Mouse (Mus musculus) CH12.LX (cell line): ENCODE results near the gene 1700013H16Rik.

Source experiments
- CTCF ChIP-seq, 2 experiments: IDR thresholded peaks in 1 of 2; conservative IDR thresholded peaks in 1 of 2; 2 replicates each; pipeline ENCODE4 v1.5.1; 2011 to 2012; ENCODE audit warnings: low read depth in 2 of 2, low read length in 2 of 2, improper control_type of control experiment in 1 of 2, inconsistent platforms in 1 of 2, mild to moderate bottlenecking in 1 of 2, moderate library complexity in 1 of 2
- GABPA ChIP-seq: IDR thresholded peaks from 2 replicates; pipeline ENCODE4 v1.6.1; 2012; ENCODE audit warnings: low read depth, low read length, improper control_type of control experiment, inconsistent platforms; ENCODE audit not compliant: insufficient replicate concordance
- POLR2A ChIP-seq: IDR thresholded peaks from 2 replicates; pipeline ENCODE4 v1.6.1; 2011; ENCODE audit warnings: low read depth, mild to moderate bottlenecking, improper control_type of control experiment, low read length
- ZMIZ1 ChIP-seq: IDR thresholded peaks from 2 replicates; pipeline ENCODE4 v1.6.1; 2012; ENCODE audit warnings: low read depth, mild to moderate bottlenecking, inconsistent platforms, low read length, improper control_type of control experiment

- TF ChIP-seq CTCF (conservative IDR thresholded peaks at IDR 0.05 in 1 of 2, IDR thresholded peaks at IDR 0.05 in 1 of 2; ENCODE audit: low read depth in 2 of 2, low read length in 2 of 2) (no peak), GABPA (no peak), POLR2A (no peak), ZMIZ1 (no peak)
Observed at GRCm38 (mm10) chrX:53715942-53716322, 41.7 kb downstream of the 1700013H16Rik start.
